Mouse (Mus musculus): ENCODE data around the gene Als2cl.

Als2cl gene

GRCm38 (mm10) chr9:110880772-110881171, 1.1 kb downstream of the Als2cl start:
- no peak for DNase-seq (ENCODE audit: low spot score)

GRCm38 (mm10) chr9:110881953-110882352, 2.3 kb downstream of the Als2cl start:
- no peak for DNase-seq (ENCODE audit: low spot score)

GRCm38 (mm10) chr9:110887388-110888303, 8.0 kb downstream of the Als2cl start:
- no peak for DNase-seq (ENCODE audit: low spot score)

- no peak for DNase-seq (ENCODE audit: low spot score)
These were observed 9.3 kb downstream of the Als2cl start for GRCm38 (mm10) chr9:110888935-110889334.

- peak; percentile 69 for DNase-seq (ENCODE audit: low spot score)
These were observed 10.5 kb downstream of the Als2cl start for GRCm38 (mm10) chr9:110890026-110890783.

- DNase-seq (ENCODE audit: low spot score) = no peak
These were observed 11.6 kb downstream of the Als2cl start for GRCm38 (mm10) chr9:110891077-110891828.

GRCm38 (mm10) chr9:110892552-110892951, 12.9 kb downstream of the Als2cl start:
- DNase-seq (ENCODE audit: low spot score) = no peak

- DNase-seq (ENCODE audit: low spot score) = no peak
These were observed 13.8 kb downstream of the Als2cl start for GRCm38 (mm10) chr9:110893429-110893828.

- DNase-seq (ENCODE audit: low spot score) = no peak
These were observed 15.8 kb downstream of the Als2cl start for GRCm38 (mm10) chr9:110895507-110895906.

GRCm38 (mm10) chr9:110895994-110896393, 16.3 kb downstream of the Als2cl start:
- no peak for DNase-seq (ENCODE audit: low spot score)

GRCm38 (mm10) chr9:110896595-110896994, 16.9 kb downstream of the Als2cl start:
- DNase-seq (ENCODE audit: low spot score) = peak; percentile 71

GRCm38 (mm10) chr9:110899451-110900008, 19.9 kb downstream of the Als2cl start:
- DNase-seq (ENCODE audit: low spot score) = no peak

- DNase-seq (ENCODE audit: low spot score) = no peak
These were observed 21.5 kb downstream of the Als2cl start for GRCm38 (mm10) chr9:110901204-110901603.

GRCm38 (mm10) chr9:110902271-110902670, 22.6 kb downstream of the Als2cl start:
- DNase-seq (ENCODE audit: low spot score) = no peak

GRCm38 (mm10) chr9:110907201-110907837, 27.6 kb downstream of the Als2cl start:
- no peak for DNase-seq (ENCODE audit: low spot score)

- DNase-seq (ENCODE audit: low spot score) = no peak
These were observed 28.4 kb downstream of the Als2cl start for GRCm38 (mm10) chr9:110907838-110908630.

- DNase-seq (ENCODE audit: low spot score) = no peak
These were observed 29.0 kb downstream of the Als2cl start for GRCm38 (mm10) chr9:110908631-110909016.

- no peak for DNase-seq (ENCODE audit: low spot score)
These were observed 29.8 kb downstream of the Als2cl start for GRCm38 (mm10) chr9:110909371-110909967.

GRCm38 (mm10) chr9:110914631-110915236, 35.1 kb downstream of the Als2cl start:
- DNase-seq (ENCODE audit: low spot score) = no peak

GRCm38 (mm10) chr9:110915466-110915865, 35.8 kb downstream of the Als2cl start:
- no peak for DNase-seq (ENCODE audit: low spot score)

Measured in embryo, embryonic 10 days (tissue).